ENCODE assay signal across 11 mouse cellular contexts in genomic region chr13:89493169-89493568, GRCm38 (mm10). TPM values are rescaled to one million over a fixed set of nuclear protein-coding genes. Genes with fewer than 3 reads are reported as not detected.
DNase-seq lines count a peak whose midpoint lies in the region; ATAC-seq lines count a peak whose summit lies in the region.
"Had no signal": no experiment of that assay in that cellular context is flagged by ENCODE, and none has a peak within 500 bp of the region (broad histone marks: within the 10 kb centered on the region; RNA-seq: fewer than 3 reads in every experiment).

No protein-coding gene starts in this region.

- peak; percentile 9 for DNase-seq in kidney, adult 9 months
- no peak for DNase-seq in kidney, adult 18-20 months
- peak; percentile 1 for DNase-seq in c-Kit-positive CD71-positive TER-119-positive erythroid progenitor cells, embryonic 14.5 days (ENCODE audit: low spot score)
- peak; percentile 19 for DNase-seq in kidney, postnatal 14 days
- no peak for DNase-seq in right cerebral cortex, adult 18-20 months
- DNase-seq: cerebellum, postnatal 25 days; gastrocnemius, postnatal 14 days had no signal

- ATAC-seq in megakaryocyte-erythroid progenitor cell, adult 5-6 weeks (replicated peaks; ENCODE audit: low FRiP score, low TSS enrichment, poor library complexity, severe bottlenecking) = peak; percentile 96
- ATAC-seq in erythroid progenitor cell, adult 5-6 weeks (replicated peaks; ENCODE audit: low FRiP score, poor library complexity, severe bottlenecking) = no peak
- ATAC-seq: intestine, embryonic 15.5 days had no signal

RNA-seq across cellular contexts. Expression of gene Hapln1, which starts 46.4 kb away (rescaled TPM):
- not detected in 2 replicates for total RNA-seq in megakaryocyte-erythroid progenitor cell, adult 5-6 weeks (2014; fragmentation: Nextera tagmentation)
- not detected in 2 replicates for total RNA-seq in megakaryocyte-erythroid progenitor cell, adult 5-6 weeks (2017)
- not detected in 2 replicates for total RNA-seq in erythroid progenitor cell, adult 5-6 weeks (2015; ENCODE audit: low replicate concordance)
- total RNA-seq in erythroid progenitor cell, adult 5-6 weeks (2017; ENCODE audit: low replicate concordance) = not detected in 2 replicates
- total RNA-seq: hematopoietic stem cell, adult 5-6 weeks had no signal

Comparison
In these comparisons a context has a peak if more than half of its experiments do, and no peak if none do; other contexts are left out.
1. DNase-seq: peak in kidney, adult 9 months (single experiment), c-Kit-positive CD71-positive TER-119-positive erythroid progenitor cells, embryonic 14.5 days (single experiment) and kidney, postnatal 14 days (single experiment); none in kidney, adult 18-20 months (single experiment) and right cerebral cortex, adult 18-20 months (single experiment).